Mouse (Mus musculus): ENCODE measurements around the gene Lrp11.
"Not testable (repeated sequence)": the region's sequence is repeated elsewhere in the genome, so short reads cannot be mapped to it uniquely, and the experiment has no call there.

Gene Lrp11

GRCm38 (mm10) chr10:7589592-7590233 lies at the start of gene Lrp11:
Lrp11 (plus strand) TSS chr10:7589800.
- DNase-seq (ENCODE audit: low read depth) = peak; percentile 95

- peak; percentile 64 for DNase-seq (ENCODE audit: low read depth)
Observed at GRCm38 (mm10) chr10:7578002-7578401, 11.6 kb upstream of the Lrp11 start.

- DNase-seq (ENCODE audit: low read depth) = no peak
Observed at GRCm38 (mm10) chr10:7581401-7581800, 8.2 kb upstream of the Lrp11 start.

GRCm38 (mm10) chr10:7582157-7582890 lies 7.3 kb upstream of the Lrp11 start:
- no peak for DNase-seq (ENCODE audit: low read depth)

- DNase-seq (ENCODE audit: low read depth) = no peak
Observed at GRCm38 (mm10) chr10:7582891-7583557, 6.6 kb upstream of the Lrp11 start.

- no peak for DNase-seq (ENCODE audit: low read depth)
Observed at GRCm38 (mm10) chr10:7586771-7587170, 2.8 kb upstream of the Lrp11 start.

GRCm38 (mm10) chr10:7590234-7590689 lies 662 bp downstream of the Lrp11 start:
- no peak for DNase-seq (ENCODE audit: low read depth)

GRCm38 (mm10) chr10:7590792-7591191 lies 1.2 kb downstream of the Lrp11 start:
- DNase-seq (ENCODE audit: low read depth) = no peak

- DNase-seq (ENCODE audit: low read depth) = no peak
Observed at GRCm38 (mm10) chr10:7594797-7595196, 5.2 kb downstream of the Lrp11 start.

GRCm38 (mm10) chr10:7596251-7596650 lies 6.7 kb downstream of the Lrp11 start:
- DNase-seq (ENCODE audit: low read depth) = no peak

- DNase-seq (ENCODE audit: low read depth) = no peak
Observed at GRCm38 (mm10) chr10:7598177-7598576, 8.6 kb downstream of the Lrp11 start.

GRCm38 (mm10) chr10:7600647-7601046 lies 11.0 kb downstream of the Lrp11 start:
- DNase-seq (ENCODE audit: low read depth) = peak; percentile 87

- DNase-seq (ENCODE audit: low read depth) = no peak
Observed at GRCm38 (mm10) chr10:7605168-7605567, 15.6 kb downstream of the Lrp11 start.

- no peak for DNase-seq (ENCODE audit: low read depth)
Observed at GRCm38 (mm10) chr10:7606437-7606836, 16.8 kb downstream of the Lrp11 start.

GRCm38 (mm10) chr10:7608611-7609010 lies 19.0 kb downstream of the Lrp11 start:
- DNase-seq (ENCODE audit: low read depth) = no peak

- no peak for DNase-seq (ENCODE audit: low read depth)
Observed at GRCm38 (mm10) chr10:7611647-7612046, 22.0 kb downstream of the Lrp11 start.

GRCm38 (mm10) chr10:7612210-7612609 lies 22.6 kb downstream of the Lrp11 start:
- not testable (repeated sequence) for DNase-seq (ENCODE audit: low read depth)

GRCm38 (mm10) chr10:7614834-7615233 lies 25.2 kb downstream of the Lrp11 start:
- no peak for DNase-seq (ENCODE audit: low read depth)

- DNase-seq (ENCODE audit: low read depth) = not testable (repeated sequence)
Observed at GRCm38 (mm10) chr10:7617146-7617545, 27.5 kb downstream of the Lrp11 start.

GRCm38 (mm10) chr10:7617556-7617955 lies 28.0 kb downstream of the Lrp11 start:
- not testable (repeated sequence) for DNase-seq (ENCODE audit: low read depth)

- DNase-seq (ENCODE audit: low read depth) = no peak
Observed at GRCm38 (mm10) chr10:7619821-7620241, 30.2 kb downstream of the Lrp11 start.

GRCm38 (mm10) chr10:7620723-7621122 lies 31.1 kb downstream of the Lrp11 start:
- no peak for DNase-seq (ENCODE audit: low read depth)

- no peak for DNase-seq (ENCODE audit: low read depth)
Observed at GRCm38 (mm10) chr10:7622378-7622777, 32.8 kb downstream of the Lrp11 start.
